Mouse (Mus musculus): Measurements from ENCODE around the gene Gimap1.
A peak's percentile ranks its signal among the peaks of the same experiment; 100 is the strongest.

Gene Gimap1

DNA sequence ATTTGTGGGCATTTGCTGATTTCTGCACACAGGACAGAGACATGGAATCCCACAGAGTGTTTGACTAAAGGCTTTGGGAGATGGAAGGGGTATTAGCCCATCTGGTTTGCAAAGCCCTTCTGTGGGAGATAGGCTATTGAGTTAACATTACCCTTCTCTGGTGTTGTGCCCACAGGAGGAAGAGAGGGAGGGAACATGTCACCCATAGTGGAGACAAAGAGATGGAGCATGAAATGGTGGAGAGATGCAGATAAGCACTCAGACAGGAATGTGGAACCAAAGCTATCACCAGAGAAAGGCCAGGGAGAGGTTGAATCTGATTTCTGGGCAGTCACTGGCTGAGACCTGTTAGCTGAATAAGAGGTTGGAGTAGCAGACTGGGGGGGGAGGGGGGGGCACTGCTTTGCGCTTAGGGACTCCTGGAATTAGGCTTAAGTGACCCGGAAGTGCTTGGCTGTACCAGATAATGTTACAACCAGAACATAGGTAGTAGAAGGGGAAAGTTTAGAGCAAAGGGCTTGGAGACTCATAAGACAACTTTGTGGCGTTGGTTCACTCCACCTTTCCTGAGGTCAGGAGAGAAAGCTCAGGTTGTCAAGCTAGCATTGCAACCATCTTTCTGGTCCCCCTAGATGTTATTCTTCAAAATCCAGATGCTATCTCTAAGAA is 1.8 kb downstream of the Gimap1 start:
- DNase-seq, result no peak

DNA sequence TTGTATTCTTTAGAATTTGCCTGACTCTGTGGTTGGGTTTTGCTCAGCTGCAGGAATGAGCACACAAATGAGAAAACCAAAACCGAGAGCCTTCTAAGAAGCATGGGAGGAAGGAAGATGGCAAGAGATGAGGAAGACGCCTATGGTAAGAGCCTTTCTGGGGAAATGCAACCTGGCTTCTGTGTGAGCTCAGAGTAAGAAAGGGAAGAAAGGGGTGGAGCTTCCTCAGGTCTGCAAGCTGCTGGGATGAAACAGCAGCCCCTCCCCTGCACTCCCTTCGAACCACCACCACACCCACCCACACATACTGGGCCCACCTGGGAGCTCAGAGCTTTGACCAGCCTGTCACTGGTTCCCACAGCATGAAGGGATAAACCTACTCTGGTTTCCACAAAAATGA is 2.4 kb downstream of the Gimap1 start:
- no peak for DNase-seq

DNA sequence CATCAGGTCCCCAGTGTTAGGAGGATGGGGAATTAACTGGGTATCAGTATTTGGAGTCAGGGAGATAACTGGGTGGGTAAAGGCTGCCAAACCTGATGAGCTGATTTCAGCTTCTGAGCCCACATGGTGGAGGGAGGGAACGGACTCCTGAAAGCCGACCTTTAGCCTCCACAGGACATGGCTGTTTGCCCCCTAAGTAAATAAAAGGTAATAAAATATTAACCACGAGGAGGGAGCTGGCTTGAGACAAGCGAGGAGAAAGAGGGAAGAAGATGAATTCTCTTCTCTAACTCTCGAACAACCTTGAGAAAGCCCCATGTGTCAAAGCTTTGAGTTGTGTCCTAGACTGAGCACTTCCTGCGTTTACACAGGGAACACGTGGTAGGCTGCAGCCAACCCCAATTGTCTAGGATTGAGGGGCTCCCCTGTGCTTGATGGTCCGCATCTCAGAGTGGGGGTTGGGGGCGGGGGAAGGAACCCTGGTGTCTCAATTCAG is 2.9 kb downstream of the Gimap1 start:
- DNase-seq, result peak; percentile 57 to 72

DNA sequence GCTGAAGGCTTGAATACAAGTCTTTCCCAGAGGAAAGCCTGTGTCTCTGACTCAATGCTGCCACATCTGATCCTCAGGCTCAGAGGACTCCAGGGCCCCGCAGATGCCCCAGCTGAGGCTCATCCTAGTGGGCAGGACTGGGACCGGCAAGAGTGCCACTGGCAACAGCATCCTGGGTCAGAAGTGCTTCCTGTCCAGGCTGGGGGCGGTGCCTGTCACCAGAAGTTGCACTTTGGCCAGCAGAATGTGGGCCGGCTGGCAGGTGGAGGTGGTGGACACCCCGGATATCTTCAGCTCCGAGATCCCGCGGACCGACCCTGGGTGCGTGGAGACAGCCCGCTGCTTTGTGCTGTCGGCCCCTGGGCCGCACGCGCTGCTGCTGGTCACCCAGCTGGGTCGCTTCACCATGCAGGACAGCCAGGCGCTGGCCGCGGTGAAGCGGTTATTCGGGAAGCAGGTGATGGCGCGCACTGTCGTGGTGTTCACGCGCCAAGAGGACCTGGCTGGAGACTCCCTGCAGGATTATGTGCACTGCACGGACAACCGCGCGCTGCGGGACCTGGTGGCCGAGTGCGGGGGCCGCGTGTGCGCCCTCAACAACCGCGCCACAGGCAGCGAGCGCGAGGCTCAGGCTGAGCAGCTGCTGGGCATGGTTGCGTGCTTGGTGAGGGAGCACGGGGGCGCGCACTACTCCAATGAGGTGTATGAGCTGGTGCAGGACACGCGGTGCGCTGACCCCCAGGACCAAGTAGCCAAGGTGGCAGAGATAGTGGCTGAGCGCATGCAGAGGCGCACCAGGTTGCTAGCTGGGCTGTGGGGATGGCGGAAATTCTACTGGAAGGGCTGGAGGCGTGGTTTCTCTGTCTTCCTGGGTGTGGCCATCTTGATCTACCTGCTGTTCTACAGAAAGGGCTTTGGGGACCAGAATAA is 3.8 kb downstream of the Gimap1 start:
- DNase-seq, result peak; percentile 88 to 95

DNA sequence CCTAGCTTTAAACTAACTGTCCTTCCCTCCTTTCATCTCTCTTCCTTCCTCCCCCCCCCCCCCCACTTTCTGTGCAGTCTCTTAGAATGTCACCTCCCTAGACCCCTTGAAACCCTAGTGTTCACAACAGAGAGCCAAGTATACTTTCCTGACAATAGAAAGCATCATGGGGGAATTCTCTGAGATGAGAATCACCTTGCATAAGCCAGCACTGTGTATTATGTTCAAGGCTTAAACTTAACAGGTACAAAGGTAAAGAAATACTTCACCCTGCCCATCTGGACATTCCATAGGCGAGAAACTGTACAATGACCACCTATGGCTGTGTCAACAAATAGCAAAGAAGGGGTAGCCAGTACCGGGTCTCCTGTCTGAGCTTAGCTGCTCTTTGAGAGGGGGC is 6.6 kb downstream of the Gimap1 start:
- DNase-seq, result no peak

DNA sequence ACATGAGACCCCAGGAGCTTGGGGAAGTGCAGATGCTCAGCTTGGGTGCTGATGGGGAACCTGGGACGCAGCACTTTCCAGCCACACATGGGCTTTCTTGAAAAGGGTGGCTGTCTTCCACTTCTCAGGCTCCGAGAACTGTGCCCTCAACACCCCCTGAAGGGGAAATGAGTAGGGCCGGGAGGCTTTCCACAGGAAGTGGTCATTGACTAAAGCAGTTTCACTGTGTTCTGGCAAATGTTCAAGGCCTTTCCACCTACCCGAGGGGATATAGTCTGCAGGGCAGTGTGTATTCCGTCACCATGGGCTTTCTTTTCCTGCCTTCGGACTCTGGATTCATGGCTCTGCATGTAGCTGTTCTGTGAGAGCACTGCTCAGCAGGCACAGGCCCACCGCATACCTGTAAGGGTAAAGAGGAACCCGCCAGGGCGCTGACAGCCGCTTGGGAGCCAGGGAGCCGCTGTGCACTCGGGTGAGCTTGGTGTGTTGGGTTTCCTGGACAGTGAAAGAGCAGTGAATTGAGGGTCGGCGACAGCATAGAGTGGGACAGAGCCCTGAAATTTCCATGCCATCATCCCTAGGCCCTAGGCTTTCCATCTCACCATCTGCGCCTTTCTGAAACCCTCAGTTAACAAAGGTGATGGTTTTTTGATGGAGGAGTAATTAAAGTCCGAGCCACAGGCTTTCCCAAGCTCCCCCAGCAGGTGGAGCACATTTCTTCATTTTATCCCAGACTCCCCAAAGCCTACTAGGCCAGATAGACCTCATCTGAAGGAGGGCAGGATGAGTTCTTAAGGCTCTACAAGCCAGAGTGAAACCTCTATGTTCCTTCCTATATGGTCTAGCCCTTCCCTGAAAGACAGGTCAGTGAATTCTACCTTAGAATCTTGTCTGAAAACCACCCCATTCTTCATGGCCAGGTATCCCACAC is 7.4 kb downstream of the Gimap1 start, which contains the start of gene Gimap5:
Gene Gimap5, plus strand, starts transcription at position 239 of the 931 bp plus-strand sequence.
- DNase-seq, result peak; percentile 71 to 82

DNA sequence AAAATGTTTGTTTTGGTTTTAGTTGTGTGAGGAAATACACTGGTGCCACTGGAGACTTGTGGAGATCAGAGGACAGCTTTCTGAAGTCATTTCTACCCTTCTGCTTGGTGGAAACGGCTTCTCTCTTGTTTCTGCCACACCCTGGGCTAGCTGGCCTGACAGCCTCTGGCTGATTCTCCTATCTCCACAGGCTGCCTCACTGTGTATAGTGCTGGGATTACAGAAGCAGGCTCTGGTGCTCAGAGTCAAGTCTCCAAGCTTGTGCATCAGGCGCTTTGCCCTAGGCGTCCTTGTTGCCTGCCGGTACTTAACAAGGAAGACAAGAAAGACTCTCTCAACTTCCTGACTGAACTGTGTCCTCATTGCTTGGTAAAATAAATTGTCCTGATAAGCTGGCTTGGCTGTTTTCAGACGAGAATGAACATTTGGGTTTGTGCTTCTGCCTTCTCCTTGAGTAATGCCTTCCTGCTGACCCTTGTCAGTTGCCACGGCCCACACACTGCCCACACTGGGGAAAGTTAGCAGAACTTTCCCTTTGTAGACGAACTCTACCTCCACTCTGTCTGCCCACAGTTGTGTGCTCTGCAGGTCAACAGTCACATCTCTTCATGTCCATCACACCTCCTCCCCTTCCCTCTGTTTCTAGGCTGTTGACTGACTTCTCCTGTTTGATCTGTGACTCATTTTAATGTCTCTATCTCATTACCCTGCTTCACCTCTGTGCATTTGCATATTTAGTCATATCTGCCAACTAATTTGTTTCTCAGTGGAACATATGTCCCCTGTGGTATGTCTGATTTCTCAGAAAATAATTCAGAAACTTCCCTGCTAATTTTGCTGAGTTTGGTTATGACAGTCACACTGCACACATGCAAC is 8.5 kb downstream of the Gimap1 start:
- DNase-seq, result peak; percentile 29 to 53

DNA sequence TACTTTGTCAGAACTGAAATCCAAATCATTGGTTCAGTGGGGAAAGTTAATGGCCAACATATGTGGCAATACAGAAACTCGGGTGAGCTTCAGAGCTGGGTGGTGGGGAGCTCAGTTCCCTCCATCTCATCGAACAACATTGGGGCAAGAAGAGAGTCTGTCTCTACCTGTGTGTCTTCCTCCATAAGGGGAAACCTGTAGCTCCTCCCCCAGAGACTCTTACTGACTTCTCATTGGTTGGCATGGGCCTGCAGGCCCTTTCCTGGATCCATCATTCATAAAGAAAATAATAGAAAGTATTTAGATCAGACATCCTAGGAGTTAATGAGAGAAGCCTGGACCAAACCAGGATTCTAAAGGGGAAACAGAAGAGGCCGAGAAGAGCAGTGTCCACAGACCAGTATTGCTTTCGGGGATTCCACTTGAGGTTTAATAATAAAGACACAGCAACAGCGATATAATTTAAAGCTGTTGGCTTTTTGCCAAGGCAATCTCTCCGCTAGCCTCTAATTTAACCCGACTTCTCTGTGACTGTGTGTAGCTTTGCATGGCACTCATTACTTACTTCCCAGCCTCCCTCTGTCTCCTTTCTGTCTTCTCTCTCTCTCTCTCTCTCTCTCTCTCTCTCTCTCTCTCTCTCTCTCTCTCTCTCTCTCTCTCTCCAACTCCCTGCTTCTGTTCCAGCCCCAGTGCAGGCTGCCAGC is 24.9 kb downstream of the Gimap1 start:
- DNase-seq, result no peak

DNA sequence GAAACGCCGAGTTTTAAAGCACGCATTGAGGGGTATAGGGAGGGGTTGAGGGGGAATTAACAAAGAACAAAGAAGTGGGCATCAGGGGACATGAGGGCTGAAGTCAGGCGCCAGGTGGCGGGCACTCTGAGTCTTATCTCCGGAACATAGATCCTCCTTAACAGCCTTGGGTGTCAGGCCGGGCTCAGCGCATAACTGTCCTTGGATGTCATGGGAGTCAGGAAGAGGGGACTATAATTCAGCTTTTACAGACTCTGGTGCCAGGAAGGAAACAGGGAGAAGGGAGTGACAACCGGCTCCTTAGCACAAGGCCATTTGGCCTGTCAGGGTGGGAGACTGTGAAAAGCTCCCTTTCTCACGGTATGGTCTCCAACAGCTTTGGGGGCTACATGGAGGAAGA is 25.6 kb downstream of the Gimap1 start:
- no peak for DNase-seq

DNA sequence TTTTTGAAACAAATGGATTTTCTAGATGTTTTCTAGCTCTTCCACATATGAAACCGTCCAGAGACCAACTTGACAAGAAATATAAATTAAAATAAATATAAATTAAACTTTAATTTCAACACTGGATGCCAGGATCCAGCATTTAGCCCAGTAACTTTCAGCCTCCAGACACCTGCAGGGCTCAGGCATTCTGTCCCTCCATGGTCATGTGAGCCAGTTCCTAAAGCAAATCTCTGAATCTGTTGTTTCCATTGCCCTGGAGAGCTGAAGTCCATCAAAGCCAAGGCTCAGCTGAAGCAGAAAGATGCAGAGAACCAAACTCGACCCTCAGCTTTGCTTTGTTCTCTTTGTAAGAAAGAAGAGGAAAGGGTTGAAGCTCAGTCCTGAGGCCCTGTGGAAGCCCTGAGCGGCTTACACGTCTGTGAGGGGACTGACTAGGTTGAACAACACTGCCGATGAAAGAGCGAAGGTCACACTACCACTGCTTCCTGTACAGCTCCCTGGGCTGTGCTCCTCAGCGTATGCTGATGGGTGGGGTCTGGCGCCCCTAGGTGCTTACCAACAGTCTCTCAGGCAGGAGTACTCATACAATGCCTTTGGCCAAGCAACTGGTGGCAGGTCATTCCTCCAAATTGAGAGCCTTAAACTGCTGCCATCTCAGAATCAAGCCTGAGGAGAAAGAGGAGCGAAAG is 29.5 kb downstream of the Gimap1 start:
- no peak for DNase-seq

DNA sequence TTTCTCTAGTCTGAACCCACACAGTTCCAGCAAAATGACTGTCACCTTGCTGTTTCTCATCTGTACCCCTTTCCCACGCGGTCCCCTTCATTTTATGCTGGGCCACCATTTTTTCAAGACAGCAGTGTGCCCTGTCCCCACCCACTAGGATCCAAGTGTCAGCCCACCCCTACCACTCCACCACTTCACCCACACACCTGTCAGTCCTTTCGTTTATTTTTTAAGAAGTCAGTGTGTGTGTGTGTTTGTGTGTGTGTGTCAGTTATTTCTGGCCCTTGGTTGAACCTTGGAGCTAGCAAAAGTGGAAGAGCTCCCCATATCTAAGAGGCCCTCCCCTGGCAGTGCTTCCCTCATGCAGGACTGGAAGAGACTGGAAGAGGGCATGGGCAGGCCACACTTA is 30.1 kb downstream of the Gimap1 start:
- no peak for DNase-seq

DNA sequence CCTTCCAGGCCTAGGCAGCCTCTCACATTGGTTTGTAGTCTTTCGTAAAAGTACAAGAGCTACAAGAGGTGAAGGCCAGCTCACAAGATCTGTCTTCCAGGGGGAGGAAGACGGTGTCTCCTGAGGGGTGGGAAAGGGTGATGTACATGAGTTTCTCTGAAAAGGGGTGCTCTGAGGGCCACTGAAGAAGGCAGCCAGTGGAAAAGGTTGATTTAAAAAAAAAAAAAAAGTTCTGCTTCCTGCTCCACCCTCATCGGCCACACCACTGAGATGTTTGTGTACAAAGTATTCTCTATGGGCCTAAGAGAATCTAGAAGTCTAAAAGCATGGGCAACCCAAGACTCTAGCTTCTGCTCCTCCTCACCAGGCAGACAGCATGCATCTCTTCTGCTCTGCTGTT is 31.8 kb downstream of the Gimap1 start, which contains the start of gene Gimap3:
Gene Gimap3, minus strand, starts transcription at position 156 of the 400 bp plus-strand sequence.
- no peak for DNase-seq

DNA sequence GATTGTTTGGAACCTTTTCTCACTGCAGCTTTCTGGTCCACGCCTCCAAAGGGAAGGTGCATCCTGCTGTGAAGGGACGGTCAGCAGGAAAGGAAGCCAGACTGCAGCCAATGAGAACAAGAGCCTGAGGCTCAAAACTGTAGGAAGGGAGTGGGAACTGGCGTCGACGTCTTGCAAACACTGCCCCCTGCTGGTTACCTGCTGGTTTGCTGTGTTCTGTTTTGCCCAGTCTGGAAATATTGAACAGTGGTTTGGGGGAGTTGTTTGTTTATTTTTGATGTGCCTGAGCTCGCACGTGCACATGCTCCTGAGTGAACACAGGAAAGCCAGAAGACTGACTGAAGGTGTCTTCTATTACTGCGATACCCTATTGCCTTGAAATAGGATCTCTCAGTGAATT is 33.2 kb downstream of the Gimap1 start:
- DNase-seq, result peak; percentile 90 to 94

DNA sequence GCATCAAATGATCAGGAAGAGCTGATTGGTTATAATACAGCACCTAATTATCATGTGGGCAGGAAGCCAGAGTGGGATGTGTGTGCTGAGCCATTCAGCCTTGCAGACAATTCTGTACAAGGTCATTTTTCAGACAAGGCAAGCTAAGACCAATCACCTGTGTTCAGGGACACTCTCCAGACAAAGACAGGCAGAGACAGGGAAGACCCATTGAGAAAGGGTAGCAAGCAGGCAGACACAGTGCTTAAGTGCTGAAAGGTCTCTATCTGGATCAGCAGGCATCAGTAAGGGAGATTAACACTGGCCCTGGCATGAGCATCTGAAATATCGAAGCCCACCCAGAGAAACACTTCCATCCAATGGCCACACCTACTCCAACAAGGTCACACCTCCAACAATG is 45.6 kb downstream of the Gimap1 start:
- DNase-seq, result no peak

DNA sequence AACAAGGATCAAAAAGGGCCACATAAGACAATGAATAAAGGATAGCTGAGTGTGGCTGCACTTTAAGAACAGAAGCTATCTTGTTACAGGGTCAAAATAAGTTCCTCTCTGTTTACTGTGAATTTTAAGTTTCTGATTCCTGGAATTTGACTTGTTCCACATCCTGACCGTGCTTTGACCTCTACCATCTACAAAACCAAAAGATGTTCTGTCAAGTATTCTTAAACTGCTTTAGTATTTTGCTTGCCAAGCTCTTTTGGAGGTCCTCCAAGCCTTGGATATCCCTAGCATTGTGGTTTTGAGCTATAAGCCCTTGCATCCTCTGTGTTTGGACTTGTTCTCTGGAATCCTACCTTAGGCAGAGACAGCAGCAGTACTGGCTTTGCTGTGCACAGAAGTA is 46.3 kb downstream of the Gimap1 start:
- peak; percentile 60 to 71 for DNase-seq

DNA sequence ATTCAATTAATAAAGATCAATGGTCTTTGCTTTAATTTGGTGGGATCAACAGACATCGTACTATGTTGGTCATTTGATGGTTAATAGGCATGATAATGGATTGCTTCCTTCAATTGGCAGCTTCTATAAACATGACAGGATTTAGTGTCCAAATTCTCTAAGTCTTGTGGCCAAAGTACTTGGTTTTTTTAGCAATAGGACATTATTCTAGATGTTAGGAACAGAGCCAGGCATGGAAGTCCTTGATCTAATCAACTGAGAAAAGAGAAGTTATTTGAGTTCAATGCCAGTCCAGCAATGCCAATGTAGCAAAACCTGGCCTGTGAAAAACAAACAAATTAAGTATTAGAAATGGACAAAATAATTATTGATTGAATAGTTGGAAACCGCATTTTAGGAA is 46.7 kb downstream of the Gimap1 start:
- DNase-seq, result no peak

DNA sequence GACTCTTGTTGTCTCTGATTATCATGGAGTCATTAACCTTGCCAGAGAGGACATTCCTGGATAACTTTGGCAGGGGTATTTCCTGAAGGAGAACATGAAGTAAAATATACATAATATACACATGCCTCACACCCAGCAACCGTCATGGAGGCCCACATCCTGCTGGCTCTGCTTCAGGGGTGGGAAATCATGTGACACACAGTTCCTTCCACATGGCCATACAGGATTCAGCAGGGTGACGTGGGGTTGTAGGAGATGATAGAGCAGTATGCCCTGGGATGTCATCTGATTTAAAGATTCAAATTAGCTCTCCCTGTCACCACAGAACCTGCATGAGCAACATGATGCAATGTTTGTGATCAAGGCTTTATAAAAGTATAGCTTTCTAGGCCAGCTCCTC is 49.0 kb downstream of the Gimap1 start:
- DNase-seq, result no peak

All from kidney, postnatal 25 days (tissue).